Mouse (Mus musculus) intestine, postnatal 0 days (tissue): Measurements from ENCODE around the gene Cdv3. TPM values are rescaled to one million over a fixed set of nuclear protein-coding genes. Genes with fewer than 3 reads are reported as not detected.
A peak's percentile ranks its signal among the peaks of the same experiment; 100 is the strongest.

ENCODE experiments used
- ATAC-seq: fragments of 200-750 bp; cut with Nextera tagmentation; 2 replicates; pipeline ENCODE4 v1.8.0; 2017; ENCODE audit warnings: mild to moderate bottlenecking, moderate TSS enrichment, moderate library complexity
- H3K27ac ChIP-seq: fragments of 300-500 bp; sonication (generic); 2 replicates; pipeline ENCODE4 v1.5.1; 2014; ENCODE audit warnings: mild to moderate bottlenecking, low read depth, low read length, moderate library complexity
- H3K27me3 ChIP-seq: fragments of 300-500 bp; sonication (generic); replicated peaks from 2 replicates; pipeline ENCODE4 v1.6.1; 2014; ENCODE audit warnings: low read length, mixed read lengths; ENCODE audit not compliant: control insufficient read depth, insufficient read depth
- H3K36me3 ChIP-seq: fragments of 300-500 bp; sonication (generic); 2 replicates; pipeline ENCODE4 v1.6.1; 2014; ENCODE audit warnings: mild to moderate bottlenecking, moderate library complexity; ENCODE audit not compliant: control insufficient read depth, insufficient read depth
- H3K4me1 ChIP-seq: fragments of 300-500 bp; sonication (generic); replicated peaks from 2 replicates; pipeline ENCODE4 v1.6.1; 2014; ENCODE audit warnings: antibody characterized with exemption, low read length, mixed read lengths; ENCODE audit not compliant: control insufficient read depth, insufficient read depth
- H3K4me2 ChIP-seq: fragments of 300-500 bp; sonication (generic); replicated peaks from 2 replicates; pipeline ENCODE4 v1.6.1; 2014; ENCODE audit warnings: low read depth, mild to moderate bottlenecking, moderate library complexity
- H3K4me3 ChIP-seq: fragments of 300-500 bp; sonication (generic); 2 replicates; pipeline ENCODE4 v1.5.1; 2014; ENCODE audit warnings: low read depth, low read length
- H3K9ac ChIP-seq: fragments of 300-500 bp; sonication (generic); 2 replicates; pipeline ENCODE4 v1.6.1; 2014; ENCODE audit warnings: mild to moderate bottlenecking, low read depth, low read length
- H3K9me3 ChIP-seq: fragments of 300-500 bp; sonication (generic); 2 replicates; pipeline ENCODE4 v1.6.1; 2016; ENCODE audit warnings: mixed run types; ENCODE audit not compliant: control insufficient read depth
- CTCF ChIP-seq: sonication (generic); IDR thresholded peaks from 2 replicates; pipeline ENCODE4 v1.5.1; 2016; ENCODE audit warnings: low read depth, mild to moderate bottlenecking, control low read depth, antibody characterized with exemption, moderate library complexity
- WGBS: fragments of 180-500 bp; shearing (Covaris S2); extraction: QIAGEN DNeasy Blood & Tissue Kit; methylation state at CpG from one replicate; pipeline ENCODE4 v1.1.7; 2014; 5-methylcytosine and 5-hydroxymethylcytosine counted together
- polyA plus RNA-seq: library from polyadenylated mRNA; unstranded; fragments of >200 nt; fragmentation: Nextera tagmentation; extraction: Ambion mirVana; gene quantifications from 2 replicates; pipeline ENCODE4 v1.2.1, GENCODE M21; 2015

The Cdv3 gene
- polyA plus RNA-seq, 1 experiment from 2014 or later: 38.8 TPM

- 64% methylated on average over 7 of the region's 7 CpGs for WGBS
- no peak overlapping the region for H3K9ac ChIP-seq
- ATAC-seq: no peak
- H3K9me3 ChIP-seq: no peaks in the 10 kb centered on the region
- no peak overlapping the region for H3K4me2 ChIP-seq
- no peak overlapping the region for H3K4me3 ChIP-seq
- H3K4me1 ChIP-seq: no peaks in the 10 kb centered on the region
- no peaks in the 10 kb centered on the region for H3K36me3 ChIP-seq
- no peaks in the 10 kb centered on the region for H3K27me3 ChIP-seq
- no peak overlapping the region for H3K27ac ChIP-seq
- no peak for TF ChIP-seq CTCF
Observed at GRCm38 (mm10) chr9:103376346-103377320, 11.0 kb upstream of the Cdv3 start.

DNA sequence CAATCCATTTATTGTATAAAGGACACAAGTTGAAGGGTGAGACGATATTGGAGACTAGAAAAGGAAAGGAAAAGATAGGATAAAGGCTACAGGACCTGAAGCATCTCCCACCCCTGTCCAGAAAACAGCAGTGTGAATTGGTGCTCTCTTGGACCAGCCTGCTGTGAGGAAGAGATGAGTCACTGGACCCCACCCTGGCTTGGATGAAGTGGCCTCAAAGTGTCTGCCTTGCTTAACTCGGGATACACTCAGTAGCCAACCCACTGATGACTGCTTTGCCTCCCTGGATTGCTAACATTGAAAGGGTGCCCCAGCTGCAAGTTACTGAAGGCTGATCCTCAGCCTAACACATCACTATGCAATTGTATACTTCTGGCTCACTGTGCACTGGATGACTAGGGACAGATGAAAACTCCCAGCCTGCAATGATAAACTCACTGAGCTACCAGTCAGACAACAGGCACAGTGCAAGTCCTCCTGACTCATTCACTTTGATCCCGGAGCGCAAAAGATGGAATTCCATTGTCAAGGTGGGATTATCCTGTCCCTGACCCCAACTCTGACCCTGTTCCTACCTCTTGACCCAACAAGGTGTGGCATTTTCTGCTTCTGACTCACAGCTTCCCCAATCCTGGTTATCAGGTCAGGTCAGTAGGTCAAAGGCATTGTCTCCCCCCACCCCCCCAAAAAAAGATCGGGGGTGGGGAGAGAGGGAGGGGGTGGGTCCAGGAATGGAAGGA is 6.8 kb upstream of the Cdv3 start:
- no peak for TF ChIP-seq CTCF
- H3K36me3 ChIP-seq: no peaks in the 10 kb centered on the region
- no peak for ATAC-seq
- H3K4me1 ChIP-seq: no peaks in the 10 kb centered on the region
- 56% methylated on average over 5 of the region's 5 CpGs for WGBS
- H3K27ac ChIP-seq: no peak overlapping the region
- no peak overlapping the region for H3K9ac ChIP-seq
- H3K9me3 ChIP-seq: no peaks in the 10 kb centered on the region
- H3K4me2 ChIP-seq: no peak overlapping the region
- no peak overlapping the region for H3K4me3 ChIP-seq
- no peaks in the 10 kb centered on the region for H3K27me3 ChIP-seq

GRCm38 (mm10) chr9:103369951-103370350 is 4.3 kb upstream of the Cdv3 start:
- no peaks in the 10 kb centered on the region for H3K36me3 ChIP-seq
- H3K4me3 ChIP-seq: no peak overlapping the region
- H3K27me3 ChIP-seq: no peaks in the 10 kb centered on the region
- no peak overlapping the region for H3K27ac ChIP-seq
- no peak for ATAC-seq
- H3K9me3 ChIP-seq: no peaks in the 10 kb centered on the region
- WGBS: 72% methylated on average over 4 of the region's 4 CpGs
- H3K4me1 ChIP-seq: no peaks in the 10 kb centered on the region; the same call in 1 of the 2 replicates
- no peak overlapping the region for H3K9ac ChIP-seq
- TF ChIP-seq CTCF: no peak
- H3K4me2 ChIP-seq: no peak overlapping the region

DNA sequence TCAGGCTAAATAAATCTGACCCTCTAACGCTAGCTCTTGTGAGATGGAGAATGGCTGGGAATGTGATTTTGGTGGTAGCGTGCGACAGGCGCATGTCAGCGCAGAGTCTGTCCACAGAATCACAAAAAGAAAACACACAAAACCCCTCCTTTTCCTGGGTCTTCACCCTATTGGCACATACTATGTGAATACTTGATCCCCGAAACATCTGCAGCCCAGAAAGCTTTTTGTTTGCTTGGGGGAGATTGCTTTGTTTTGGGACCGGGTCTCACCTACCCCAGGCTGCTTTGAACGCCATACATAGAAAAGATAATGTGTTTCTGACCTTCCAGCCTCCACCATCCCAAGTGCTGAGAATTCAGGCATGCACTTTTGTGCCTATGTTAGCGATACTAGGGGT is 716 bp upstream of the Cdv3 start:
- H3K36me3 ChIP-seq: no peaks in the 10 kb centered on the region
- H3K9me3 ChIP-seq: no peaks in the 10 kb centered on the region
- H3K4me3 ChIP-seq: peak overlapping the region; percentile 36
- no peak for ATAC-seq
- H3K9ac ChIP-seq: peak overlapping the region; percentile 23; the same call in 1 of the 2 replicates
- H3K27me3 ChIP-seq: no peaks in the 10 kb centered on the region
- TF ChIP-seq CTCF: no peak
- H3K27ac ChIP-seq: peak overlapping the region; percentile 62
- no peaks in the 10 kb centered on the region; the same call in 1 of the 2 replicates for H3K4me1 ChIP-seq
- WGBS: 46% methylated on average over 9 of the region's 9 CpGs
- peak overlapping the region; percentile 64 for H3K4me2 ChIP-seq

DNA sequence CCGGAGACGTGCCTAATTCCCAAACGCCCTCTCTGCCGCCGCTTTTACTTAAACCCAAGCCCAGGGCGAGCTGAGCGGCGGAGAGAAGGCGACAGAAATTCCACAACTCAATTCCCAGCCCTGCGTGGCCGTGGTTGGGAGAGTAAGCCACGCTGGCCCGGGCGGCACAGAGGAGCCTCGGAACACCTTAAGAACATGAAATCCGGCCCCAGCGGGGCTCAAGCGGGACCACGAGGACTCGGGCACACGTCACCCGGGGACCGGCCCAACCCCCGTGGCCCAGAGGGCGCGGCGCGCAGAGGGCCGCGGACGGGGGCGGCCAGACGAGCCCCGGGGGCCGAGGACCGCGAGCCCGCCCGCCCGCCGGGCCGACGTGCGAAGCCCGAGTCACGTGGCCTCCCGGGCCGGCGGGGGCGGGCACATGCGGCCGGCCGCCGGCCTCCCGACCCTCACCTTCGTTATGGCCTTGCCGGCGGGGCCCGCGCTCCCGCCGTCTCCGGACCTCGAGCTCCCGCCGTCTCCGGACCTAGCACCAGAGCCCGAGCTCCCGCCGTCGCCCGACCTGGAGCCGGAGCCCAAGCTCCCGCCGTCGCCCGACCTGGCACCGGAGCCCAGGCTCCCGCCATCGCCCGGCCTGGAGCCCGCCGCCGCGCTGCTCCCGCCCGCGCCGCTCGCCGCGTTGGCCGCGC is 895 bp downstream of the Cdv3 start:
- Histone ChIP-seq H3K9ac (peak overlapping the region; percentile 94), H3K27me3 (no peaks in the 10 kb centered on the region), H3K4me3 (peak overlapping the region; percentile 80), H3K4me1 (no peaks in the 10 kb centered on the region; the same call in 1 of the 2 replicates), H3K9me3 (no peaks in the 10 kb centered on the region), H3K27ac (peak overlapping the region; percentile 98), H3K36me3 (no peaks in the 10 kb centered on the region), H3K4me2 (peak overlapping the region; percentile 82)
- ATAC-seq: peak; percentile 26
- no peak for TF ChIP-seq CTCF
- WGBS: 3% methylated on average over 61 of the region's 94 CpGs
